Mouse (Mus musculus) E14TG2a.4 (cell line): ENCODE data around the gene Ntn4.

Source experiments
- H3K27me3 ChIP-seq: 2 replicates; pipeline ENCODE4 v1.6.1; 2014; ENCODE audit warnings: low read length, control low read depth; ENCODE audit not compliant: insufficient read depth
- H3K36me3 ChIP-seq: 2 replicates; pipeline ENCODE4 v1.6.1; 2014; ENCODE audit warnings: low read length, control low read depth; ENCODE audit not compliant: insufficient read depth
- H3K4me1 ChIP-seq: replicated peaks from 2 replicates; pipeline ENCODE4 v1.6.1; 2014; ENCODE audit warnings: low read depth, low read length, control low read depth
- H3K4me3 ChIP-seq: replicated peaks from 2 replicates; pipeline ENCODE4 v1.5.1; 2014; ENCODE audit warnings: mild to moderate bottlenecking, low read length
- H3K9me3 ChIP-seq: 2 replicates; pipeline ENCODE4 v1.6.1; 2014; ENCODE audit warnings: low read length, control low read depth
- CTCF ChIP-seq: conservative IDR thresholded peaks from 2 replicates; pipeline ENCODE4 v1.5.1; 2014; ENCODE audit warnings: low read length
- NANOG ChIP-seq: IDR thresholded peaks from 2 replicates; pipeline ENCODE4 v1.6.1; 2014; ENCODE audit warnings: borderline replicate concordance, low read length, mixed read lengths
- POU5F1 ChIP-seq: IDR thresholded peaks from 2 replicates; pipeline ENCODE4 v1.6.1; 2014; ENCODE audit warnings: low read length, borderline replicate concordance

Gene Ntn4

GRCm38 (mm10) chr10:93742598-93742997 lies 102.1 kb downstream of the Ntn4 start:
- Histone ChIP-seq H3K36me3 (no peaks in the 10 kb centered on the region), H3K4me3 (no peak overlapping the region), H3K4me1 (no peaks in the 10 kb centered on the region), H3K9me3 (no peaks in the 10 kb centered on the region), H3K27me3 (no peaks in the 10 kb centered on the region)
- TF ChIP-seq POU5F1 (no peak), NANOG (no peak), CTCF (no peak)

GRCm38 (mm10) chr10:93749267-93750192 lies 109.0 kb downstream of the Ntn4 start:
- H3K36me3 ChIP-seq, result no peaks in the 10 kb centered on the region
- no peak for TF ChIP-seq POU5F1
- no peak for TF ChIP-seq CTCF
- TF ChIP-seq NANOG, result no peak
- no peak overlapping the region for H3K4me3 ChIP-seq
- H3K4me1 ChIP-seq, result no peaks in the 10 kb centered on the region
- no peaks in the 10 kb centered on the region for H3K27me3 ChIP-seq
- H3K9me3 ChIP-seq, result no peaks in the 10 kb centered on the region

GRCm38 (mm10) chr10:93751302-93751701 lies 110.8 kb downstream of the Ntn4 start:
- Histone ChIP-seq H3K4me1 (no peaks in the 10 kb centered on the region), H3K27me3 (peaks cover 2% of the 10 kb centered on the region; the same call in 1 of the 2 replicates), H3K4me3 (no peak overlapping the region), H3K36me3 (no peaks in the 10 kb centered on the region), H3K9me3 (no peaks in the 10 kb centered on the region)
- TF ChIP-seq NANOG, result no peak
- no peak for TF ChIP-seq POU5F1
- no peak for TF ChIP-seq CTCF

GRCm38 (mm10) chr10:93753711-93754391 lies 113.4 kb downstream of the Ntn4 start:
- Histone ChIP-seq H3K4me3 (no peak overlapping the region), H3K9me3 (no peaks in the 10 kb centered on the region), H3K27me3 (peaks cover 2% of the 10 kb centered on the region; the same call in 1 of the 2 replicates), H3K36me3 (no peaks in the 10 kb centered on the region), H3K4me1 (no peaks in the 10 kb centered on the region)
- TF ChIP-seq CTCF, result no peak
- TF ChIP-seq NANOG, result no peak
- no peak for TF ChIP-seq POU5F1

GRCm38 (mm10) chr10:93756211-93756610 lies 115.7 kb downstream of the Ntn4 start:
- Histone ChIP-seq H3K36me3 (no peaks in the 10 kb centered on the region), H3K4me3 (no peak overlapping the region), H3K9me3 (no peaks in the 10 kb centered on the region), H3K27me3 (peaks cover 2% of the 10 kb centered on the region; the same call in 1 of the 2 replicates), H3K4me1 (no peaks in the 10 kb centered on the region)
- no peak for TF ChIP-seq CTCF
- TF ChIP-seq POU5F1, result no peak
- no peak for TF ChIP-seq NANOG

- TF ChIP-seq NANOG (no peak), POU5F1 (no peak), CTCF (no peak)
- no peaks in the 10 kb centered on the region for H3K9me3 ChIP-seq
- H3K27me3 ChIP-seq, result peaks cover 2% of the 10 kb centered on the region; the same call in 1 of the 2 replicates
- H3K36me3 ChIP-seq, result no peaks in the 10 kb centered on the region
- H3K4me1 ChIP-seq, result no peaks in the 10 kb centered on the region
- no peak overlapping the region for H3K4me3 ChIP-seq
These were observed 119.2 kb downstream of the Ntn4 start for GRCm38 (mm10) chr10:93759644-93760043.

GRCm38 (mm10) chr10:93760429-93760828 lies 119.9 kb downstream of the Ntn4 start:
- no peaks in the 10 kb centered on the region for H3K4me1 ChIP-seq
- H3K36me3 ChIP-seq, result no peaks in the 10 kb centered on the region
- H3K9me3 ChIP-seq, result no peaks in the 10 kb centered on the region
- peaks cover 2% of the 10 kb centered on the region; the same call in 1 of the 2 replicates for H3K27me3 ChIP-seq
- no peak overlapping the region for H3K4me3 ChIP-seq
- TF ChIP-seq NANOG, result no peak
- no peak for TF ChIP-seq CTCF
- TF ChIP-seq POU5F1, result no peak

- no peaks in the 10 kb centered on the region for H3K36me3 ChIP-seq
- H3K4me1 ChIP-seq, result no peaks in the 10 kb centered on the region; the same call in 1 of the 2 replicates
- H3K27me3 ChIP-seq, result no peaks in the 10 kb centered on the region
- H3K9me3 ChIP-seq, result no peaks in the 10 kb centered on the region
- peak; percentile 81 for TF ChIP-seq CTCF
- TF ChIP-seq NANOG, result no peak
- H3K4me3 ChIP-seq, result no peak overlapping the region
These were observed 122.6 kb downstream of the Ntn4 start for GRCm38 (mm10) chr10:93763074-93763473.
